Mouse (Mus musculus) embryonic fibroblast, embryonic 13.5 days (primary cell): ENCODE results near the gene Gcn1l1. TPM values are rescaled to one million over a fixed set of nuclear protein-coding genes. Genes with fewer than 3 reads are reported as not detected.

Experiments
- H3K27ac ChIP-seq: 2 replicates; pipeline ENCODE4 v1.5.1; 2012; ENCODE audit warnings: low read length, control low read depth, inconsistent platforms; ENCODE audit not compliant: insufficient read depth
- H3K4me1 ChIP-seq: 2 replicates; pipeline ENCODE4 v1.6.1; 2011; ENCODE audit warnings: low read length; ENCODE audit not compliant: control insufficient read depth, insufficient read depth
- H3K4me3 ChIP-seq: 2 replicates; pipeline ENCODE4 v1.5.1; 2011; ENCODE audit warnings: mild to moderate bottlenecking, control low read depth, low read length; ENCODE audit not compliant: insufficient read depth
- CTCF ChIP-seq: IDR thresholded peaks from 2 replicates; pipeline ENCODE4 v1.5.1; 2011; ENCODE audit warnings: mild to moderate bottlenecking, control low read depth, low read length, moderate library complexity, borderline replicate concordance; ENCODE audit not compliant: insufficient read depth
- POLR2A ChIP-seq: IDR thresholded peaks from 2 replicates; pipeline ENCODE4 v1.6.1; 2011; ENCODE audit warnings: low read depth, mild to moderate bottlenecking, control low read depth, low read length, moderate library complexity
- polyA plus RNA-seq: library from polyadenylated mRNA; stranded (reverse); fragments of >200 nt; gene quantifications from 2 replicates; pipeline ENCODE4 v1.2.4, GENCODE M21; 2011; ENCODE audit warnings: low read depth; ENCODE audit not compliant: missing spikeins, insufficient read length

The Gcn1l1 gene
- polyA plus RNA-seq, 1 experiment, result 39.5 TPM

DNA sequence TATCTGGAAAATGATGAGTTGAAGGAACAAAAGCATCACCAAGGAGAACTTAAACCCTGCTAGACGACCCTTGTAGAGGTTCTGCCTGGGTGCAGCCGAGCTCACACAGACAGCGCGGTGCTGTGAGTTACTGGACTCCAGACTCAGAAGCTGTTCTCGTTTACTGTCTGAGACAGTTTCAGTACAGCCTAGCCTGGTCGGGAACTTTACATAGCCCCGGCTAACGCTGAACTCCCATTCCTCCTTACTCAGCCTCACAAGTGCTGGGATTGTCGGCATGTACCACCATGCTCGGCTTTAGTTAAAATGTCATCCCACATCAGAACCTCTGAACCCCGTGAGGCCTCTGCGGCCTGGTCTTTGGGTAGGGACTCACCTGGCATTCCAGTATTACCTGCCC lies 103.9 kb downstream of the Gcn1l1 start:
- H3K27ac ChIP-seq, result no peak overlapping the region
- TF ChIP-seq POLR2A, result no peak
- no peak for TF ChIP-seq CTCF
- H3K4me3 ChIP-seq, result no peak overlapping the region
- no peaks in the 10 kb centered on the region for H3K4me1 ChIP-seq

DNA sequence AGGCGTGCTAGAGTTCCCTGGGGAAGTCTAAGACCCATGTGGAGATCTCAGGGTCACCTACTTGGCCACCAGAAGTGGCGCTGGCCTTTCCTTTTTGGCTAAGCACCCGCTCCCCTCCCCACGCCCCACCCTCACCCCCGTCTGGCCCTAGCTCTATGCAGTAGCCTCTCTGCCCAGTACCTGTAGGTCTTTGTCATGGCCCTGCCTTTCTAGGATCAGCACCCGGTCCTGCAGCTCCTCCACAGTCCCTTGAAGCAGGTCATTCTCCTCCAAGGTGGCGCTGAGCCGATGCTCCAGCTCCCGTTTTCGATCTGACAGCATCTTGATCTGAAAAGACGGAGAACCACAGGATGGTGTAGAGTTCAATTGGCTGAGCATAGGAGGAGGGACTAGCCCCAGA lies 104.9 kb downstream of the Gcn1l1 start:
- no peak for TF ChIP-seq CTCF
- no peak for TF ChIP-seq POLR2A
- no peak overlapping the region for H3K27ac ChIP-seq
- no peaks in the 10 kb centered on the region for H3K4me1 ChIP-seq
- no peak overlapping the region for H3K4me3 ChIP-seq

DNA sequence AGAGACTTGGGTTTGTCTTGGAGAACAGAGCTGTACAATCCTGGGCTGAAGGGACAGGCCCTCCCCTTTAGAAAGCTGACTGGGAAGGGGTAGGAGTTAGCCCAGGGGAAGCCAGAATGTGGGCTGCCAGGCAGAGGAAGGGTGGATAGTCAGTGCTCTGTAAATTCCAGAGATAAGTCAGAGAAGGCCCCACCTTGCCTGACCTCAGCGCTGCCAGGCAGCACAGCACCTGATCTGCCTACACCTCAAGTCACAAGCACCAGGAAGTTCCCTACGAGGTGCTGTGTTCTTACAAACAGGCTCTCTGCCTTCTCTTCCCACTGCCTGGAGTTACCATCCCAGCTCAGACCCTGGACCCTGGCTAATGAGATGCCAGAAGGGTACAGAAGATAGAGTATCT lies 105.4 kb downstream of the Gcn1l1 start:
- H3K27ac ChIP-seq, result no peak overlapping the region
- no peak overlapping the region for H3K4me3 ChIP-seq
- TF ChIP-seq POLR2A, result no peak
- TF ChIP-seq CTCF, result no peak
- H3K4me1 ChIP-seq, result no peaks in the 10 kb centered on the region

DNA sequence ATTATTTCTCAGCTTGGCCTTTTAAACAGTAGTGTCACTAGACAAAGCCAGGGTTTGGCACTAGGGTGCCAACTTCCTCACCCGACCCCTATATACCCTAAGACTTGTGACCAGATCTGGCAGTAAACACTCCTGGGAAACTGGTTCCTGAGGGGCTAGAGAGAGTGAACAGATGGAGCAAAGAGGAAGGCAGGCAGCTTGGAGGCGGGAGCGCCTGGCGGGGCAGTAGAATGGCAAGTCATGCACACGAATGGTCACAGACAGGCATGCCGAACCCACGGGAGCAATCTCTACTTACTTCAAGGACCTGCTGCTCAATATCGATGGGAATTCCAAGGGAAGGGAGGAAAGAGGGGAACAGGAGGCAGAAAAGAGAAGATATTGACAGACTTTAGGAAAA lies 106.8 kb downstream of the Gcn1l1 start:
- Histone ChIP-seq H3K27ac (no peak overlapping the region), H3K4me3 (no peak overlapping the region), H3K4me1 (no peaks in the 10 kb centered on the region)
- TF ChIP-seq CTCF (no peak), POLR2A (no peak)

Other genes starting within 250 kb of the Gcn1l1 start
- 90.7 and 96.9 TPM in 2 replicates for gene Srsf9, start 238.1 kb upstream of the Gcn1l1 start, polyA plus RNA-seq
- gene Gatc, start 224.1 kb upstream of the Gcn1l1 start, polyA plus RNA-seq, result 13.6 and 18.7 TPM in 2 replicates
- 20.4 and 20.5 TPM in 2 replicates for gene Triap1, start 224.0 kb upstream of the Gcn1l1 start, polyA plus RNA-seq
- gene Cox6a1, start 216.3 kb upstream of the Gcn1l1 start, polyA plus RNA-seq, result 280 and 336 TPM in 2 replicates
- gene Msi1, start 135.7 kb upstream of the Gcn1l1 start, polyA plus RNA-seq, result 4.8 and 9.1 TPM in 2 replicates
- gene Pla2g1b, start 99.0 kb upstream of the Gcn1l1 start, polyA plus RNA-seq, result not detected in 2 replicates
- 12.8 and 18.5 TPM in 2 replicates for gene Sirt4, start 80.5 kb upstream of the Gcn1l1 start, polyA plus RNA-seq
- 25.7 and 35.2 TPM in 2 replicates for gene Pxn, start 58.6 kb upstream of the Gcn1l1 start, polyA plus RNA-seq
- gene Rplp0, start 5.8 kb upstream of the Gcn1l1 start, polyA plus RNA-seq, result 3,023 and 3,024 TPM in 2 replicates
- gene Rab35, start 66.7 kb downstream of the Gcn1l1 start, polyA plus RNA-seq, result 55.5 and 57.9 TPM in 2 replicates
- 5.5 and 5.7 TPM in 2 replicates for gene Bicdl1, start 166.4 kb downstream of the Gcn1l1 start, polyA plus RNA-seq